Comparison of ENCODE assay signal across 7 mouse cellular contexts in the genomic region with DNA sequence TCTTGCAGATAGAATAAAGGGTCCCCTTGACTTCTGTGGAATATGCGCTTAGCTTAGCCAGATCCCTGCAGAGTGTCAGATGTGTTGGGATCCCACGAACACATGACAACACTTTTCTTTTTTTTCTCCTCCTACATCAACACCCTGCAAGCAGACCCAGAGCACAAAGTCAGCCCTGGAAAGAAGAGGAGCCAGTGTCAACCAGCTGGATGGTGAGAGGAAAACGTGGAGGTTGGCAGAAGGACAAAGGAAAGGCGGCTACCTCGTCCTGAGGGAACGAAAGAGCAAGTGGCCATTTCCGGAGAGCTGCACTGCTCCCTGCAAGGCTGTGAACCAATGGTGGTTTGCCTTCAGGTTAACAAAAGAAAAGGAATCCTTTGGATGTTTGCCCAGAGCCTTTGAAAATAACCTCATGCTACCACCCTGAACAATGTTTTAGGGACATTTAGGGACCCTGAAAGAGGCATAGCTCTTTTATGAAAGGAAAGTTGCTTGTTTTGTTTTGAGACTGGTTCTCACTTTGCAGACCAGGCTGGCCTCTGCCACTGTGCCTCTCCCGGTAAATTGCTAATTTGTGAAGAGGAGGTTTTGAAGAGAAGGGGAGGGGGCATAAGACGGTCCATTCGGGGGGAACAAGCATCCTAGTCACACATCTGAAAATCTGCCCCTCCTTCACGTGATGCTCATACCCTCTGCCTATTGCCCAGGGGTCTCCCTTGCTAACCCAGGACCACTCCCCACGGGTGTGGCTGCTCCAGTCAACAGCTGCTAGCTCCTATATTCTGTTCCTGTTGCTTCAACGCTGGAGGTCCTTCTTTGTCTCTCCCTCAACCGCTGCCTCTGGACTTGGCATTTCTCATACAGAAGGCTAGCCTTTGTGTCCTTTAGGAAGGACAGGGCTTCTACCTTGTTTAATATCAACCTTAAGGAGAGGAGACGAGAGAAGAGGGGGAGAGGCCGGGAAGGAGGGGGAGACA. TPM values are rescaled to one million over a fixed set of nuclear protein-coding genes. Genes with fewer than 3 reads are reported as not detected.
DNase-seq lines count a peak whose midpoint lies in the region; ATAC-seq and TF ChIP-seq lines count a peak whose summit lies in the region.

No protein-coding gene starts in this region.

- WGBS in embryonic facial prominence, embryonic 15.5 days, result 16% methylated on average over 16 of the region's 16 CpGs
- 9% methylated on average over 16 of the region's 16 CpGs for WGBS in hindbrain, embryonic 12.5 days
- WGBS in liver, postnatal 0 days (ENCODE audit: insufficient replicate concordance), result 33% methylated on average over 16 of the region's 16 CpGs
- 17% methylated on average over 16 of the region's 16 CpGs for WGBS in stomach, embryonic 15.5 days

- in situ Hi-C loops in ES-E14 (cut with MboI; ENCODE audit: low sequenced_read_pairs in 2 of 2, unreplicated experiment in 2 of 2), result no loop called here

- TF ChIP-seq CTCF in liver, postnatal 0 days (IDR thresholded peaks at IDR 0.05; ENCODE audit: low read depth), result no peak

- no peaks in the 10 kb centered on the region for H3K9me3 ChIP-seq in ES-E14 (ENCODE audit: control insufficient read depth, insufficient read depth, low read depth, low read length)
- no peaks in the 10 kb centered on the region for H3K9me3 ChIP-seq in embryonic facial prominence, embryonic 15.5 days (replicated peaks)
- H3K9me3 ChIP-seq in hindbrain, embryonic 12.5 days (replicated peaks), result no peaks in the 10 kb centered on the region
- H3K9me3 ChIP-seq in liver, postnatal 0 days (ENCODE audit: low read length), result no peaks in the 10 kb centered on the region
- no peaks in the 10 kb centered on the region for H3K9me3 ChIP-seq in stomach, embryonic 15.5 days

- peak overlapping the region; percentile 6 to 19; a peak in 2 of 4 replicates for H3K4me3 ChIP-seq in ES-E14 (ENCODE audit: insufficient read depth in 1 of 2, low read depth in 1 of 2, low read length in 2 of 2, poor library complexity in 1 of 2, severe bottlenecking in 1 of 2)
- H3K4me3 ChIP-seq in embryonic facial prominence, embryonic 15.5 days (replicated peaks), result peak overlapping the region; percentile 50; the same call in 1 of the 2 replicates
- H3K4me3 ChIP-seq in hindbrain, embryonic 12.5 days, result no peak overlapping the region
- no peak overlapping the region for H3K4me3 ChIP-seq in liver, postnatal 0 days (ENCODE audit: low read depth, low read length)
- no peak overlapping the region for H3K4me3 ChIP-seq in stomach, embryonic 15.5 days (replicated peaks)

- no peak for ATAC-seq in embryonic facial prominence, embryonic 15.5 days (ENCODE audit: insufficient number of reproducible peaks, low FRiP score, low TSS enrichment, low read depth)
- peak; percentile 47; the same call in 1 of the 2 replicates for ATAC-seq in hindbrain, embryonic 12.5 days (ENCODE audit: low FRiP score)
- ATAC-seq in liver, postnatal 0 days, result no peak
- peak; percentile 5; the same call in 1 of the 2 replicates for ATAC-seq in stomach, embryonic 15.5 days (ENCODE audit: insufficient read depth, low FRiP score, low read depth)

- no peaks in the 10 kb centered on the region for H3K36me3 ChIP-seq in ES-E14 (ENCODE audit: control insufficient read depth, insufficient read depth, low read length, poor library complexity, severe bottlenecking)
- no peaks in the 10 kb centered on the region for H3K36me3 ChIP-seq in embryonic facial prominence, embryonic 15.5 days
- no peaks in the 10 kb centered on the region for H3K36me3 ChIP-seq in hindbrain, embryonic 12.5 days
- H3K36me3 ChIP-seq in liver, postnatal 0 days (replicated peaks; ENCODE audit: insufficient read depth, low read length), result no peaks in the 10 kb centered on the region
- no peaks in the 10 kb centered on the region for H3K36me3 ChIP-seq in stomach, embryonic 15.5 days

- no peak for TF ChIP-seq EP300 in liver, postnatal 0 days (IDR thresholded peaks at IDR 0.05; ENCODE audit: low read depth)

- H3K4me2 ChIP-seq in embryonic facial prominence, embryonic 15.5 days (replicated peaks), result peak overlapping the region; percentile 63
- peak overlapping the region; percentile 57 for H3K4me2 ChIP-seq in hindbrain, embryonic 12.5 days (replicated peaks)
- H3K4me2 ChIP-seq in liver, postnatal 0 days (ENCODE audit: low read depth, low read length), result peak overlapping the region; percentile 18; the same call in 1 of the 2 replicates
- peak overlapping the region; percentile 77 for H3K4me2 ChIP-seq in stomach, embryonic 15.5 days

- DNase-seq in ES-E14 (ENCODE audit: low read depth, low spot score) (no peak), adipocyte (ENCODE audit: low spot score) (peak; percentile 52)
- no peak for DNase-seq in liver, postnatal 0 days
- no peak for DNase-seq in spleen, postnatal 10 days (ENCODE audit: low spot score in 2 of 2)

- no peaks in the 10 kb centered on the region for H3K27me3 ChIP-seq in embryonic facial prominence, embryonic 15.5 days
- no peaks in the 10 kb centered on the region for H3K27me3 ChIP-seq in hindbrain, embryonic 12.5 days
- H3K27me3 ChIP-seq in liver, postnatal 0 days (ENCODE audit: insufficient read depth, low read length), result no peaks in the 10 kb centered on the region
- no peaks in the 10 kb centered on the region for H3K27me3 ChIP-seq in stomach, embryonic 15.5 days (replicated peaks)

- peak overlapping the region; percentile 28 for H3K9ac ChIP-seq in ES-E14 (ENCODE audit: insufficient read depth, low read depth, low read length, poor library complexity, severe bottlenecking)
- no peak overlapping the region for H3K9ac ChIP-seq in embryonic facial prominence, embryonic 15.5 days
- H3K9ac ChIP-seq in hindbrain, embryonic 12.5 days, result peak overlapping the region; percentile 54; the same call in 1 of the 2 replicates
- H3K9ac ChIP-seq in liver, postnatal 0 days (replicated peaks), result no peak overlapping the region
- no peak overlapping the region for H3K9ac ChIP-seq in stomach, embryonic 15.5 days

- peaks cover 0 to 19% of the 10 kb centered on the region in 2 experiments for H3K4me1 ChIP-seq in ES-E14 (ENCODE audit: control insufficient read depth in 2 of 2, insufficient read depth in 2 of 2, low read length in 2 of 2, poor library complexity in 1 of 2)
- peaks cover 47% of the 10 kb centered on the region for H3K4me1 ChIP-seq in embryonic facial prominence, embryonic 15.5 days
- peaks cover 43% of the 10 kb centered on the region for H3K4me1 ChIP-seq in hindbrain, embryonic 12.5 days
- H3K4me1 ChIP-seq in liver, postnatal 0 days (ENCODE audit: insufficient read depth), result peaks cover 4% of the 10 kb centered on the region
- peaks cover 15% of the 10 kb centered on the region for H3K4me1 ChIP-seq in stomach, embryonic 15.5 days

- no peak overlapping the region; the same call in 1 of the 2 replicates for H3K27ac ChIP-seq in ES-E14 (ENCODE audit: insufficient read depth, low read depth, low read length, poor library complexity, severe bottlenecking)
- peak overlapping the region; percentile 71 for H3K27ac ChIP-seq in embryonic facial prominence, embryonic 15.5 days (replicated peaks)
- peak overlapping the region; percentile 88 for H3K27ac ChIP-seq in hindbrain, embryonic 12.5 days
- no peak overlapping the region for H3K27ac ChIP-seq in liver, postnatal 0 days (ENCODE audit: low read depth)
- peak overlapping the region; percentile 76 for H3K27ac ChIP-seq in stomach, embryonic 15.5 days

TF ChIP-seq in ES-E14, 5 proteins besides CTCF, POLR2A, EP300 and RAD21:
- TF ChIP-seq HCFC1 (IDR thresholded peaks at IDR 0.05; ENCODE audit: borderline replicate concordance, insufficient read depth, low read length) (no peak), CHD2 (IDR thresholded peaks at IDR 0.05; ENCODE audit: low read depth, low read length) (no peak), ZC3H11A (IDR thresholded peaks at IDR 0.05; ENCODE audit: borderline replicate concordance, low read depth, low read length) (no peak), MAFK (IDR thresholded peaks at IDR 0.05; ENCODE audit: insufficient read depth, low read depth, low read length) (no peak), ZNF384 (IDR thresholded peaks at IDR 0.05; ENCODE audit: low read depth, low read length) (no peak)

RNA-seq across cellular contexts. Expression of gene Ndufb4, which starts 29.2 kb away (rescaled TPM):
- total RNA-seq in ES-E14 (2012; rRNA removed), result 45.0 and 47.3 TPM in 2 replicates
- polyA plus RNA-seq in embryonic facial prominence, embryonic 15.5 days (2015; fragmentation: Nextera tagmentation; extraction: Ambion mirVana), result 48.9 and 54.6 TPM in 2 replicates
- 61.0 and 65.8 TPM in 2 replicates for polyA plus RNA-seq in hindbrain, embryonic 12.5 days (2016; fragmentation: Nextera tagmentation; extraction: Ambion mirVana)
- 67.3 and 77.7 TPM in 2 replicates for polyA plus RNA-seq in liver, postnatal 0 days (2015; fragmentation: Nextera tagmentation; extraction: Ambion mirVana)
- 68.0 and 70.7 TPM in 2 replicates for polyA plus RNA-seq in stomach, embryonic 15.5 days (2015; fragmentation: Nextera tagmentation; extraction: Ambion mirVana)

Comparison
In these comparisons a context has a peak if more than half of its experiments do, and no peak if none do; other contexts are left out.
1. H3K27ac ChIP-seq: peak in embryonic facial prominence, embryonic 15.5 days (single experiment), hindbrain, embryonic 12.5 days (single experiment) and stomach, embryonic 15.5 days (single experiment); none in ES-E14 (single experiment) and liver, postnatal 0 days (single experiment).
2. H3K4me3 ChIP-seq: peak in ES-E14 (2 of 2) and embryonic facial prominence, embryonic 15.5 days (single experiment); none in hindbrain, embryonic 12.5 days (single experiment), liver, postnatal 0 days (single experiment) and stomach, embryonic 15.5 days (single experiment).
3. H3K9ac ChIP-seq: peak in ES-E14 (single experiment) and hindbrain, embryonic 12.5 days (single experiment); none in embryonic facial prominence, embryonic 15.5 days (single experiment), liver, postnatal 0 days (single experiment) and stomach, embryonic 15.5 days (single experiment).
4. ATAC-seq: peak in hindbrain, embryonic 12.5 days (single experiment) and stomach, embryonic 15.5 days (single experiment); none in embryonic facial prominence, embryonic 15.5 days (single experiment) and liver, postnatal 0 days (single experiment).
5. H3K4me2 ChIP-seq: peak in every context shown above with its lines; median percentile 77 in stomach, embryonic 15.5 days; 63 in embryonic facial prominence, embryonic 15.5 days; 57 in hindbrain, embryonic 12.5 days; 18 in liver, postnatal 0 days.